ENCODE assay signal across 20 mouse cellular contexts in genomic region chr10:61909004-61909403, GRCm38 (mm10).
DNase-seq lines count a peak whose midpoint lies in the region; ATAC-seq and TF ChIP-seq lines count a peak whose summit lies in the region.
"Had no signal": no experiment of that assay in that cellular context is flagged by ENCODE, and none has a peak within 500 bp of the region (broad histone marks: within the 10 kb centered on the region; RNA-seq: fewer than 3 reads in every experiment).

No protein-coding gene starts in this region.

- WGBS in embryonic facial prominence, embryonic 13.5 days = 38% methylated on average over 3 of the region's 3 CpGs
- WGBS in embryonic facial prominence, embryonic 10.5 days = 80% methylated on average over 3 of the region's 3 CpGs
- WGBS in lung, embryonic 14.5 days = 48% methylated on average over 3 of the region's 3 CpGs
- 66% methylated on average over 3 of the region's 3 CpGs for WGBS in lung, adult 2 months
- WGBS in limb, embryonic 12.5 days = 75% methylated on average over 3 of the region's 3 CpGs
- 72% methylated on average over 3 of the region's 3 CpGs for WGBS in heart, embryonic 12.5 days

- no peak for TF ChIP-seq POLR2A in lung, adult 2 months (IDR thresholded peaks at IDR 0.05; ENCODE audit: borderline replicate concordance, extremely low read depth, low read depth, low read length)

- peak overlapping the region; percentile 8; the same call in 1 of the 2 replicates for H3K27ac ChIP-seq in embryonic facial prominence, embryonic 13.5 days
- no peak overlapping the region for H3K27ac ChIP-seq in embryonic facial prominence, embryonic 10.5 days (replicated peaks)
- no peak overlapping the region for H3K27ac ChIP-seq in lung, embryonic 14.5 days (ENCODE audit: low read depth)
- peak overlapping the region; percentile 50; the same call in 1 of the 2 replicates for H3K27ac ChIP-seq in limb, embryonic 12.5 days
- no peak overlapping the region for H3K27ac ChIP-seq in heart, embryonic 12.5 days (ENCODE audit: poor library complexity, severe bottlenecking)
- H3K27ac ChIP-seq: forebrain, embryonic 10.5 days; hindbrain, embryonic 13.5 days; liver, embryonic 14.5 days; stomach, postnatal 0 days had no signal

- H3K9ac ChIP-seq in embryonic facial prominence, embryonic 13.5 days = no peak overlapping the region
- no peak overlapping the region for H3K9ac ChIP-seq in lung, embryonic 14.5 days
- H3K9ac ChIP-seq in limb, embryonic 12.5 days (replicated peaks) = no peak overlapping the region
- no peak overlapping the region for H3K9ac ChIP-seq in heart, embryonic 12.5 days
- H3K9ac ChIP-seq: hindbrain, embryonic 13.5 days; limb, embryonic 15.5 days; liver, embryonic 14.5 days had no signal

- no peaks in the 10 kb centered on the region for H3K27me3 ChIP-seq in embryonic facial prominence, embryonic 13.5 days
- H3K27me3 ChIP-seq in embryonic facial prominence, embryonic 10.5 days (replicated peaks; ENCODE audit: low read depth, poor library complexity, severe bottlenecking) = no peaks in the 10 kb centered on the region
- H3K27me3 ChIP-seq in lung, embryonic 14.5 days (ENCODE audit: insufficient read depth, low read length) = no peaks in the 10 kb centered on the region
- no peaks in the 10 kb centered on the region for H3K27me3 ChIP-seq in limb, embryonic 12.5 days
- no peaks in the 10 kb centered on the region for H3K27me3 ChIP-seq in heart, embryonic 12.5 days (replicated peaks)
- H3K27me3 ChIP-seq: hindbrain, embryonic 13.5 days; limb, embryonic 15.5 days had no signal

- H3K4me2 ChIP-seq in embryonic facial prominence, embryonic 13.5 days = no peak overlapping the region
- no peak overlapping the region for H3K4me2 ChIP-seq in lung, embryonic 14.5 days
- H3K4me2 ChIP-seq in limb, embryonic 12.5 days = no peak overlapping the region
- H3K4me2 ChIP-seq in heart, embryonic 12.5 days = no peak overlapping the region
- H3K4me2 ChIP-seq: hindbrain, embryonic 13.5 days; limb, embryonic 15.5 days; midbrain, embryonic 11.5 days had no signal

- TF ChIP-seq CTCF in lung, embryonic 14.5 days (IDR thresholded peaks at IDR 0.05; ENCODE audit: low read depth) = no peak
- no peak for TF ChIP-seq CTCF in lung, adult 2 months (IDR thresholded peaks at IDR 0.05; ENCODE audit: insufficient read depth, low read length)

- no peaks in the 10 kb centered on the region for H3K36me3 ChIP-seq in embryonic facial prominence, embryonic 13.5 days
- peaks cover 12% of the 10 kb centered on the region for H3K36me3 ChIP-seq in embryonic facial prominence, embryonic 10.5 days (replicated peaks)
- no peaks in the 10 kb centered on the region for H3K36me3 ChIP-seq in lung, embryonic 14.5 days (ENCODE audit: insufficient read depth)
- H3K36me3 ChIP-seq in limb, embryonic 12.5 days = no peaks in the 10 kb centered on the region
- peaks cover 14% of the 10 kb centered on the region for H3K36me3 ChIP-seq in heart, embryonic 12.5 days
- H3K36me3 ChIP-seq: hindbrain, embryonic 13.5 days; limb, embryonic 15.5 days had no signal

- H3K9me3 ChIP-seq in embryonic facial prominence, embryonic 13.5 days = no peaks in the 10 kb centered on the region
- H3K9me3 ChIP-seq in embryonic facial prominence, embryonic 10.5 days = peaks cover 8% of the 10 kb centered on the region; the same call in 1 of the 2 replicates
- H3K9me3 ChIP-seq in lung, embryonic 14.5 days (ENCODE audit: low read depth, low read length) = no peaks in the 10 kb centered on the region
- peaks cover 6% of the 10 kb centered on the region; the same call in 1 of the 2 replicates for H3K9me3 ChIP-seq in limb, embryonic 12.5 days
- no peaks in the 10 kb centered on the region; the same call in 1 of the 2 replicates for H3K9me3 ChIP-seq in heart, embryonic 12.5 days (replicated peaks)
- H3K9me3 ChIP-seq: hindbrain, embryonic 13.5 days; limb, embryonic 15.5 days had no signal

- no peak for DNase-seq in embryonic facial prominence, embryonic 10.5 days (ENCODE audit: low spot score)
- DNase-seq in lung, embryonic 14.5 days = peak; percentile 75
- DNase-seq in lung, adult 2 months = no peak
- peak; percentile 30 for DNase-seq in lung, postnatal 14 days
- no peak for DNase-seq in left cerebral cortex, adult 8-10 months (ENCODE audit: low spot score in 2 of 2)
- DNase-seq: adrenal gland, postnatal 10 days; cerebellum, adult 8-10 months; gastrocnemius, postnatal 25 days; heart, adult 18-20 months; kidney, adult 8-10 months had no signal

- H3K4me1 ChIP-seq in embryonic facial prominence, embryonic 13.5 days = peaks cover 22% of the 10 kb centered on the region
- H3K4me1 ChIP-seq in embryonic facial prominence, embryonic 10.5 days = peaks cover 35% of the 10 kb centered on the region
- H3K4me1 ChIP-seq in lung, embryonic 14.5 days (ENCODE audit: insufficient read depth) = peaks cover 11% of the 10 kb centered on the region; the same call in 1 of the 2 replicates
- H3K4me1 ChIP-seq in lung, adult 2 months (ENCODE audit: control insufficient read depth, insufficient read depth, low read length) = no peaks in the 10 kb centered on the region
- H3K4me1 ChIP-seq in limb, embryonic 12.5 days (replicated peaks) = peaks cover 9% of the 10 kb centered on the region
- H3K4me1 ChIP-seq in heart, embryonic 12.5 days (replicated peaks) = peaks cover 16% of the 10 kb centered on the region
- H3K4me1 ChIP-seq: hindbrain, embryonic 13.5 days had no signal

- H3K4me3 ChIP-seq in embryonic facial prominence, embryonic 13.5 days = no peak overlapping the region
- H3K4me3 ChIP-seq in embryonic facial prominence, embryonic 10.5 days = no peak overlapping the region
- H3K4me3 ChIP-seq in lung, embryonic 14.5 days (ENCODE audit: low read depth, low read length) = no peak overlapping the region
- H3K4me3 ChIP-seq in lung, adult 2 months (replicated peaks; ENCODE audit: extremely low read depth, low read depth, low read length) = no peak overlapping the region
- H3K4me3 ChIP-seq in limb, embryonic 12.5 days (replicated peaks) = no peak overlapping the region
- H3K4me3 ChIP-seq in heart, embryonic 12.5 days = no peak overlapping the region
- H3K4me3 ChIP-seq: forebrain, embryonic 10.5 days; hindbrain, embryonic 13.5 days; limb, embryonic 15.5 days had no signal

- ATAC-seq in embryonic facial prominence, embryonic 13.5 days (ENCODE audit: insufficient number of reproducible peaks, insufficient read depth, low FRiP score, low TSS enrichment, low read depth) = no peak
- ATAC-seq in lung, embryonic 14.5 days (ENCODE audit: insufficient read depth) = peak; percentile 55
- ATAC-seq in limb, embryonic 12.5 days (ENCODE audit: insufficient number of reproducible peaks, insufficient read depth, low FRiP score, low TSS enrichment, low read depth) = no peak
- ATAC-seq in heart, embryonic 12.5 days (ENCODE audit: insufficient number of reproducible peaks, low FRiP score) = no peak
- ATAC-seq: forebrain, embryonic 16.5 days had no signal

Comparison
In these comparisons a context has a peak if more than half of its experiments do, and no peak if none do; other contexts are left out.
1. H3K27ac ChIP-seq: peak in embryonic facial prominence, embryonic 13.5 days (single experiment) and limb, embryonic 12.5 days (single experiment); none in embryonic facial prominence, embryonic 10.5 days (single experiment), lung, embryonic 14.5 days (single experiment) and heart, embryonic 12.5 days (single experiment).
2. DNase-seq: peak in lung, embryonic 14.5 days (single experiment) and lung, postnatal 14 days (single experiment); none in embryonic facial prominence, embryonic 10.5 days (single experiment), lung, adult 2 months (single experiment) and left cerebral cortex, adult 8-10 months (0 of 2).